Mouse (Mus musculus): ENCODE data around the gene Slc25a25. TPM values are rescaled to one million over a fixed set of nuclear protein-coding genes. Genes with fewer than 3 reads are reported as not detected.

The Slc25a25 gene
- polyA plus RNA-seq, 1 experiment from 2014 or later, result 11.1 TPM

DNA sequence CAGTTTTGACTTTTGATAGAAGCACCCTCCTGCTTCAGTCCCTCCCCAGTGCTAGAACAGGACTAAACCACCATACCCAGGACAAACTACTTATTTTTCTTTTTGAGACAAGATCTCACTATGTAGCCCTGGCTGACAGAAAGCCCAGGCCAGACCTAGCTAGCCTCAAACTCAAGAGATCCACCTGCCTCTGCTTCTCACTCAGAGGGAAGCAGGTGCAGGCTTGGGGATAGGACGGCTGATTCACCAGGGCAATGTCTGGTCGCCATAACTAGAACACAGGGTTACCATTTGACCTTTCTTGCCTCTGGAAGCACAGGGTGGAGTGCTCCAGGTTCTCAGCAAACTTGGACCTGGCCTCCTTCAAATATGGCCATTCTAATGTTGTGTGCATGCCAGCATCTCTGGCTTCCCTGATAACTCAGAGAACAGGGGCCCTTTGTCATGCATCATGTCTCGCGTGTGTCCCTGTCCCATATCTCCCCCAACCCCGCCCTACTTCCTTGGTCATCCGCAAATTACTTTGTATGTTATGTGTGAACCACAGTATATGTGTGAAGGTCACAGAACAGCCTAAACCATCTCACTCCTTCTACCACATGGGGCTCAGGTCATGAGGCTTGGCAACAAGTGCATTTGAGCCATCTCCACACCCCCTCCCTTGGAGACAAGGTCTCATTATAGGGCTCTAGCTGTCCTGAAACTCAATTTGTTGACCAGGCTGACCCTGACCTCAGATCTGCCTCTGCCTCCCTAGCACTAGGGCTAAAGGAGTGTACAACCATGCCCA is 38.3 kb downstream of the Slc25a25 start:
- no peak overlapping the region for H3K27ac ChIP-seq (replicated peaks)
- H3K27me3 ChIP-seq (ENCODE audit: control insufficient read depth, insufficient read depth, low read length), result no peaks in the 10 kb centered on the region
- H3K4me2 ChIP-seq (replicated peaks; ENCODE audit: low read depth), result no peak overlapping the region
- H3K9me3 ChIP-seq (ENCODE audit: control insufficient read depth, low read length), result no peaks in the 10 kb centered on the region
- peaks cover 26% of the 10 kb centered on the region for H3K36me3 ChIP-seq (ENCODE audit: control insufficient read depth, insufficient read depth, low read length)
- H3K4me3 ChIP-seq (ENCODE audit: low read depth, low read length), result no peak overlapping the region
- no peak for DNase-seq (ENCODE audit: low spot score)
- ATAC-seq (ENCODE audit: low FRiP score, low TSS enrichment), result no peak
- H3K4me1 ChIP-seq (replicated peaks; ENCODE audit: control insufficient read depth, insufficient read depth), result no peaks in the 10 kb centered on the region
- no peak overlapping the region for H3K9ac ChIP-seq (ENCODE audit: low read length)
- 84% methylated on average over 6 of the region's 6 CpGs for WGBS
- no peak for TF ChIP-seq CTCF (IDR thresholded peaks at IDR 0.05; ENCODE audit: low read depth)
- no peak for TF ChIP-seq EP300 (optimal IDR thresholded peaks at IDR 0.05)

DNA sequence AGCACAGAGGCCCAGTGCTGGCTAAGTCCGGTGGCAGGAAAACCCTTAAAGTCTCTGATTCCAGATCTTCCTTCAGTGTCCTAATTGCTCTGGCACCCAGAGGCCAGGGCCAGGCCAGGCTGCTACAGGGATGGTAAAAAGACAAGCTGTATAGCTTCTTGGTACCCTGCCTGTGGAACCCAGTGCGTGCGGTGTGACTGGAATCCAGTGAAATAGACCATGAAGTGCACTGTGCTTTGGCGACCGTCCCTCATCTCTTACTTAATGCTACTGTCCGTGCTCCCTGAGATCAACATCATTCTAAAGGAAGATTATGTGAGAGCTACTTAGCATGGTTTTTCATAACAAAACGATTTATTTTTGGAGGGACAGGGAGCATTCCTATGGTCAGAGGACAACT is 39.8 kb downstream of the Slc25a25 start:
- no peak overlapping the region for H3K4me2 ChIP-seq (replicated peaks; ENCODE audit: low read depth)
- H3K9ac ChIP-seq (ENCODE audit: low read length), result no peak overlapping the region
- H3K27me3 ChIP-seq (ENCODE audit: control insufficient read depth, insufficient read depth, low read length), result no peaks in the 10 kb centered on the region
- H3K36me3 ChIP-seq (ENCODE audit: control insufficient read depth, insufficient read depth, low read length), result peaks cover 12% of the 10 kb centered on the region; the same call in 1 of the 2 replicates
- ATAC-seq (ENCODE audit: low FRiP score, low TSS enrichment) (no peak), DNase-seq (ENCODE audit: low spot score) (no peak)
- TF ChIP-seq CTCF (IDR thresholded peaks at IDR 0.05; ENCODE audit: low read depth) (no peak), EP300 (optimal IDR thresholded peaks at IDR 0.05) (no peak)
- no peak overlapping the region for H3K4me3 ChIP-seq (ENCODE audit: low read depth, low read length)
- 73% methylated on average over 7 of the region's 7 CpGs for WGBS
- H3K27ac ChIP-seq (replicated peaks), result no peak overlapping the region
- H3K9me3 ChIP-seq (ENCODE audit: control insufficient read depth, low read length), result no peaks in the 10 kb centered on the region
- H3K4me1 ChIP-seq (replicated peaks; ENCODE audit: control insufficient read depth, insufficient read depth), result no peaks in the 10 kb centered on the region

DNA sequence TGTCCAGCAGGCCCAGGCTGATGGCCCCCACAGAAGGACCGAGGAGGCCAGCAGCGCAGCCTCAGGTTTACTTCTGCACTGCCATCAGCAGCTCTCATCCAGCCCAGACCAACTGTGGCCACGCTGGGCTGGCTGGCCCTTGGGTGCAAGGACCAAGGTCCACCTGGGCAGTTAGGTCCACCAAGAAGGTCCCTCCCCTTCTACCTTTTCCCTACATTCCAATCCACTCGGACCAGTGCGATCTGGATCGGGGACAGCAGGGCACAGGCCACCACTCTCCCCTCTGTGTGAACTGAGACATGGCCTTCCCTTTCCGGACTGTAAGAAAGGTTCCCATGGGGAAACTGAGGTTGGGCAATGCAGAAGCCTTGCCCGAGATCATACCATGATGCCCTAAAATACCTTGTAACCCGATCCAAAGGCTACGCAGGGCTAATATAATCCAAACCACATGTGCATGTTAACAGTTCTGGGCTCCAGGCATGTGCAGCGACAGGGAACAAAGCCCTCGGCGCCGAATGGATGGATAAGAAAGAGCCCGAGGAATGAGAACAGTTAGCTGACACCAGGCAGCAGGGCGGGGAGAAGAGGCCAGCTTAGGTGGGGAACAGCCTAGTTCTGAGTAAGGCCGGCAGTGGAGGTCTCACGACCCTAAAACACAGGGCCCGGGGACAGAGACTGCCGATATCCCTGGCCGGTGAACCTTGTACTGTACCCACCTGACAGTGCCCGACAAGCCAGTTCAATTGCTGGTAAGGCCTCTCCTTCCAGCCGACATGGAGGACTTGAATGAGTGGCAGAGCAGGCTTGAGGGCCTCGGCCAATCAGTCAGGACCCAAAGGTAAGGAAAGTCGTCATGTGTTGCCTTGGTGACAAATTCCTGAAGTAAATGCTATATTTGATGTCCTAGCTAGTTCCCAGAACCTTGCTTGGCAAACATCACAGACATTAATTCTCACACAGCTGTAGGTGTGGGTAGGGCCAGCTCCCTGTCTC is 42.5 kb downstream of the Slc25a25 start:
- Histone ChIP-seq H3K36me3 (ENCODE audit: control insufficient read depth, insufficient read depth, low read length) (no peaks in the 10 kb centered on the region), H3K27ac (replicated peaks) (peak overlapping the region; percentile 82), H3K4me2 (replicated peaks; ENCODE audit: low read depth) (peak overlapping the region; percentile 23; the same call in 1 of the 2 replicates), H3K4me1 (replicated peaks; ENCODE audit: control insufficient read depth, insufficient read depth) (no peaks in the 10 kb centered on the region), H3K9ac (ENCODE audit: low read length) (no peak overlapping the region), H3K27me3 (ENCODE audit: control insufficient read depth, insufficient read depth, low read length) (no peaks in the 10 kb centered on the region), H3K9me3 (ENCODE audit: control insufficient read depth, low read length) (no peaks in the 10 kb centered on the region), H3K4me3 (ENCODE audit: low read depth, low read length) (no peak overlapping the region)
- no peak for TF ChIP-seq CTCF (IDR thresholded peaks at IDR 0.05; ENCODE audit: low read depth)
- TF ChIP-seq EP300 (optimal IDR thresholded peaks at IDR 0.05), result no peak
- WGBS, result 50% methylated on average over 25 of the region's 25 CpGs
- peak; percentile 78 for DNase-seq (ENCODE audit: low spot score)
- peak; percentile 86 for ATAC-seq (ENCODE audit: low FRiP score, low TSS enrichment)

DNA sequence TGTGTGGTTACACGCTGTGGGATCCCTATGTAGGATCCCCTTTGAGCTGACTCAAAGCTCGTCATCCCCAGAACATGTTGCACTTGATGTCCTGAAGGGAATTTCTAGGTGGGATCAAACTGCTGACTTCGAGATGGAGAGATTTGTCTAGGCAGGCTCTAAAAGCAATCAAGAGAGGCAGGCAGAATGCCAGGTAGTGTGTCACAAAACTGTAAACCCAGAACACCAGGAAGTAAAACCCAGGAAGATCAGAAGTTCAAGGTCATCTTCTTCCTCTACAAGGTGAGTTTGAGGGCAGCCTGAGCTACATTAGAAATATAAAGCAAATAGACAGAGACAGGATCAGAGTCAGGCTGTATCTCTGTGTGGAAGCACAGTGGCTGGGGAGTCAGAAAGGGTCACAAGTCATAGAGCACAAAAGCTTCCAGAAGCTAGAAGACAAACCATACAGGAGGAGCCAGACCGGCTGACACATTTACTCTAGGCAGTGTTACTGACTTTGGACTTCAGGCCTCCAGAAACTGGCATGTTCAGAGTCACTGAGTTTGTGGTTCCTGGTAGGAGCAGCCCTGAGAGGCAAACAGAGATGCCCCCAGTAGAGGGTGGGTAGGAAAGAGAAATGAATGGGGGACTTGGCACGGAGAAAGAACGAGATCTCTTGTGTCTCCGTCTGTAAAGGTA is 44.0 kb downstream of the Slc25a25 start:
- 70% methylated on average over 7 of the region's 7 CpGs for WGBS
- ATAC-seq (ENCODE audit: low FRiP score, low TSS enrichment) (no peak), DNase-seq (ENCODE audit: low spot score) (no peak)
- Histone ChIP-seq H3K4me2 (replicated peaks; ENCODE audit: low read depth) (no peak overlapping the region), H3K4me3 (ENCODE audit: low read depth, low read length) (no peak overlapping the region), H3K36me3 (ENCODE audit: control insufficient read depth, insufficient read depth, low read length) (peaks cover 4% of the 10 kb centered on the region; the same call in 1 of the 2 replicates), H3K4me1 (replicated peaks; ENCODE audit: control insufficient read depth, insufficient read depth) (no peaks in the 10 kb centered on the region), H3K27ac (replicated peaks) (peak overlapping the region; percentile 40; the same call in 1 of the 2 replicates), H3K9ac (ENCODE audit: low read length) (no peak overlapping the region), H3K9me3 (ENCODE audit: control insufficient read depth, low read length) (no peaks in the 10 kb centered on the region), H3K27me3 (ENCODE audit: control insufficient read depth, insufficient read depth, low read length) (no peaks in the 10 kb centered on the region)
- no peak for TF ChIP-seq EP300 (optimal IDR thresholded peaks at IDR 0.05)

DNA sequence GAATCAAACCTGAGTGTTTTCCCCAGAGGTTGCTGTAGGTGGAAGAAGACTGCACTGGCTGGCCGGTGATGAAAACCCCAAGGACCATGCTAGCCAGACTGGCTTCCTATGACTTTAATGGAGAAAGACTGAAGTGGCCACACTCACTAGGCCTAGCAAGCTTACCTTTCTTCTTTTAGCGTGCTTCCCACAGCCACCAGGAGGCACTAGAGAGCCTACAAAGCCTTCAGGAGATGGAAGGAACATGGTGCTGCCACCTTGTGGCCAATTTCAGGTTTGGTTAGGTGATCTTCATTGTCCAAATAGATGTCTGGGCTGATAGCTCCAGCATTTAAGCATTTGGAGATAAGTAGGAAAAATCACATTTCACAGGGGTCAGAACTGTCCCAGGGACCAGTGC is 46.6 kb downstream of the Slc25a25 start:
- Histone ChIP-seq H3K4me1 (replicated peaks; ENCODE audit: control insufficient read depth, insufficient read depth) (no peaks in the 10 kb centered on the region), H3K27ac (replicated peaks) (no peak overlapping the region), H3K4me2 (replicated peaks; ENCODE audit: low read depth) (no peak overlapping the region), H3K9me3 (ENCODE audit: control insufficient read depth, low read length) (no peaks in the 10 kb centered on the region), H3K36me3 (ENCODE audit: control insufficient read depth, insufficient read depth, low read length) (peaks cover 7% of the 10 kb centered on the region; the same call in 1 of the 2 replicates), H3K27me3 (ENCODE audit: control insufficient read depth, insufficient read depth, low read length) (no peaks in the 10 kb centered on the region), H3K4me3 (ENCODE audit: low read depth, low read length) (no peak overlapping the region), H3K9ac (ENCODE audit: low read length) (no peak overlapping the region)
- no peak; the same call in 1 of the 2 replicates for ATAC-seq (ENCODE audit: low FRiP score, low TSS enrichment)
- peak; percentile 94 for DNase-seq (ENCODE audit: low spot score)
- no peak for TF ChIP-seq EP300 (optimal IDR thresholded peaks at IDR 0.05)
- peak; percentile 100 for TF ChIP-seq CTCF (IDR thresholded peaks at IDR 0.05; ENCODE audit: low read depth)
- WGBS, result 21% methylated on average over 2 of the region's 2 CpGs
